Mouse (Mus musculus): ENCODE data around the gene Bglap.
"Not testable (repeated sequence)": the region's sequence is repeated elsewhere in the genome, so short reads cannot be mapped to it uniquely, and the experiment has no call there.

DNA sequence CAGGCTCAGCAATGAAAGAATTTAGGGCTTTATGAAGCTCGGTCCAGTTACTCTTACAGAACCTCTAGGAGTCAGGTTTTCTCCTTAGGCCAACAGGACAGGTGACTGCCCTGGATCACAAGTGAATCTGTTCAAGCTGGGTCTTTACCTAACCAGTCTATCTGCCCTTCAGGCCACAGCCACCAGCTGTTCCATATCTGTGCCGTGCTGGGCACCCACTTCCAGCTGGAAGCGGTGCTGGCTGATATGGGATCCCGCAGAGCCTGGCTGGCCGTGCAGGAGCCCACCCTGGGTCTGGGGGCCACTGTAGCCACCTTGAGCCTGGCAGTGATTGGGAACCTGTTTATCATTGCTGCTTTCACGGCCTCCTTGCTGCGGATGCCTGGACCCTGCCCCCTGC is 16.7 kb downstream of the Bglap start:
- not testable (repeated sequence) for TF ChIP-seq CTCF (conservative IDR thresholded peaks at IDR 0.05 in 1 of 2, IDR thresholded peaks at IDR 0.05 in 1 of 2; ENCODE audit: low read depth in 2 of 2, low read length in 2 of 2); GABPA (IDR thresholded peaks at IDR 0.05; ENCODE audit: insufficient replicate concordance, low read depth, low read length); BHLHE40 (IDR thresholded peaks at IDR 0.05; ENCODE audit: low read depth, low read length); CHD1 (IDR thresholded peaks at IDR 0.05; ENCODE audit: low read depth, low read length); ZKSCAN1 (IDR thresholded peaks at IDR 0.05; ENCODE audit: borderline replicate concordance, low read depth, low read length); E2F4 (IDR thresholded peaks at IDR 0.05; ENCODE audit: insufficient replicate concordance, low read depth, low read length); MXI1 (IDR thresholded peaks at IDR 0.05; ENCODE audit: low read depth, low read length); TBP (conservative IDR thresholded peaks at IDR 0.05; ENCODE audit: low read depth, low read length); EP300 (IDR thresholded peaks at IDR 0.05; ENCODE audit: low read length); UBTF (IDR thresholded peaks at IDR 0.05; ENCODE audit: low read depth, low read length); CHD2 (IDR thresholded peaks at IDR 0.05; ENCODE audit: low read length); MYC (IDR thresholded peaks at IDR 0.05; ENCODE audit: low read depth, low read length); MAFK (IDR thresholded peaks at IDR 0.05; ENCODE audit: insufficient replicate concordance, low read length)

Measured in CH12.LX (cell line).